Mouse (Mus musculus) liver, adult 2 months (tissue): ENCODE data around the gene Rnf166.

Experiments
- CTCF ChIP-seq: fragments of 200-500 bp; IDR thresholded peaks from 2 replicates; pipeline ENCODE4 v1.5.1; 2011; ENCODE audit warnings: low read depth, low read length, control low read depth
- POLR2A ChIP-seq: fragments of 200-500 bp; IDR thresholded peaks from 2 replicates; pipeline ENCODE4 v1.6.1; 2011; ENCODE audit warnings: low read length, control low read depth; ENCODE audit not compliant: insufficient read depth; ENCODE audit errors: extremely low read depth

DNA sequence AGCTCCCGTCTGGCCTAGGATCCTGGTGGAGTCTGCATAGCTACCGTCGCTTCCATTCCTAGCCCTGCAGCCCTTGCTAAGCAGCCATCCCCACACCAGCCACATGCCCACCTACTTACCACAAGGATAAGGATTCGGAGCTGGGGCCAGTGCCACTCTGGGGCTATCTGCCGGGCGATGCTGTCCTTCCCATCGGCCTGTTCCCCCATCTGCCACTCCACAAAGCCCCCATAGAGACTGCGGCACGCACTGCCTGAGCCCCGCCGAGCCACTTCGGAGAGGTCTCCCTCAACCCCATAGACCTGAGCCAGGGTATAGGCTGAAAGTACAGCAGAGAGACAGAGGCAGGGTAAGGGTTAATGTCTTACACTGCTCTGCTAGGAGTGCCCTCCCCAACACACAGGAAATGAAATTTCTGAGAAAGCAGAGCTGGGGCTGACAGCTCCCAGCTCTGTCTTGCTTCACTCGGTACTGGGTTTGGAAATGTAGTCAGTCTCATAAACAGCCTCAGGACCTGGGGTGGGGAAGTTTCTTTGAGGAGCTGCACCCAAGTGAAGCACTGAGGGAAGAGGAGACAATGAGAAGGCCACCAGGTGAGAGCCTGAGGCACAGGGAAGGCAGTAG, 38.0 kb downstream of the Rnf166 start:
- no peak for TF ChIP-seq CTCF
- no peak for TF ChIP-seq POLR2A
